Mouse (Mus musculus): ENCODE results near the gene Zranb2.

GRCm38 (mm10) chr3:157520433-157520832 is 13.5 kb upstream of the Zranb2 start:
- no peak for TF ChIP-seq EP300 (IDR thresholded peaks at IDR 0.05; ENCODE audit: low read depth)
- peak; percentile 73 for TF ChIP-seq CTCF (IDR thresholded peaks at IDR 0.05; ENCODE audit: low read depth)
